8 mouse cellular contexts compared by ENCODE assay signal in genomic region chr7:36709239-36709638, GRCm38 (mm10). TPM values are rescaled to one million over a fixed set of nuclear protein-coding genes. Genes with fewer than 3 reads are reported as not detected.
DNase-seq lines count a peak whose midpoint lies in the region; TF ChIP-seq lines count a peak whose summit lies in the region.

No protein-coding gene starts in this region.

- H3K36me3 ChIP-seq in kidney, adult 2 months (ENCODE audit: control insufficient read depth, insufficient read depth, low read length), result no peaks in the 10 kb centered on the region
- no peaks in the 10 kb centered on the region; the same call in 1 of the 2 replicates for H3K36me3 ChIP-seq in limb, embryonic 10.5 days

- no peak for DNase-seq in kidney, adult 2 months
- DNase-seq in kidney, adult 11 months, result no peak
- peak; percentile 62 for DNase-seq in brain, adult 2 months (ENCODE audit: low read depth, low spot score)
- DNase-seq in gastrocnemius, postnatal 14 days, result peak; percentile 71
- peak; percentile 79 for DNase-seq in limb, embryonic 10.5 days (ENCODE audit: low spot score)
- no peak for DNase-seq in layer of hippocampus, adult 9-10 months (ENCODE audit: low spot score)
- no peak for DNase-seq in Muller cell, postnatal 12 days (ENCODE audit: inconsistent ontology term)

- TF ChIP-seq POLR2A in kidney, adult 2 months (IDR thresholded peaks at IDR 0.05; ENCODE audit: low read depth, low read length), result no peak
- TF ChIP-seq POLR2A in olfactory bulb, adult 2 months (IDR thresholded peaks at IDR 0.05; ENCODE audit: insufficient read depth, low read depth, low read length), result no peak

- no peaks in the 10 kb centered on the region; the same call in 1 of the 2 replicates for H3K4me1 ChIP-seq in kidney, adult 2 months (ENCODE audit: control insufficient read depth, insufficient read depth, low read length)
- H3K4me1 ChIP-seq in limb, embryonic 10.5 days, result peaks cover 76% of the 10 kb centered on the region
- peaks cover 16% of the 10 kb centered on the region for H3K4me1 ChIP-seq in olfactory bulb, adult 2 months (ENCODE audit: control insufficient read depth, insufficient read depth, low read length)

- intact Hi-C loops in gastrocnemius, postnatal 14 days (cut with DNase I; ENCODE audit: low total_unique reads), result loop anchor here (10.0 kb wide), 1 partner anchor 636 kb away; no protein-coding TSS in a partner anchor

- H3K27me3 ChIP-seq in kidney, adult 2 months (replicated peaks; ENCODE audit: control insufficient read depth, insufficient read depth, low read length), result no peaks in the 10 kb centered on the region
- no peaks in the 10 kb centered on the region for H3K27me3 ChIP-seq in limb, embryonic 10.5 days (ENCODE audit: low read depth, poor library complexity, severe bottlenecking)

- no peak overlapping the region for H3K27ac ChIP-seq in kidney, adult 2 months (ENCODE audit: insufficient read depth, low read depth, low read length)
- peak overlapping the region; percentile 75 for H3K27ac ChIP-seq in limb, embryonic 10.5 days
- no peak overlapping the region for H3K27ac ChIP-seq in olfactory bulb, adult 2 months (ENCODE audit: insufficient read depth, low read depth, low read length)

- no peak overlapping the region for H3K4me3 ChIP-seq in kidney, adult 2 months (ENCODE audit: insufficient read depth, low read depth, low read length)
- H3K4me3 ChIP-seq in limb, embryonic 10.5 days, result no peak overlapping the region
- H3K4me3 ChIP-seq in olfactory bulb, adult 2 months (ENCODE audit: insufficient read depth, low read depth, low read length), result no peak overlapping the region

- 30% methylated on average over 2 of the region's 2 CpGs for WGBS in kidney, adult 2 months
- WGBS in limb, embryonic 10.5 days, result 9% methylated on average over 2 of the region's 2 CpGs
- 43% methylated on average over 2 of the region's 2 CpGs for WGBS in olfactory bulb, adult 2 months

- TF ChIP-seq CTCF in kidney, adult 2 months (conservative IDR thresholded peaks at IDR 0.05; ENCODE audit: insufficient read depth, insufficient read length, low read depth, low read length), result peak; percentile 35; the same call in 1 of the 2 replicates
- peak; percentile 25; the same call in 1 of the 2 replicates for TF ChIP-seq CTCF in olfactory bulb, adult 2 months (IDR thresholded peaks at IDR 0.05; ENCODE audit: insufficient read depth, low read depth, low read length)

- H3K9me3 ChIP-seq in limb, embryonic 10.5 days (replicated peaks), result no peaks in the 10 kb centered on the region

RNA-seq across cellular contexts. Expression of gene Tshz3, which starts 11.3 kb away (rescaled TPM):
- 1.5 and 2.0 TPM in 2 replicates for polyA plus RNA-seq in kidney, adult 2 months (2012; rRNA removed)
- total RNA-seq in gastrocnemius, postnatal 14 days (2021), result 1 to 10 TPM; 5.0 to 5.3 TPM
- 9.2 and 10.6 TPM in 2 replicates for polyA plus RNA-seq in limb, embryonic 10.5 days (2016; fragmentation: Nextera tagmentation; extraction: Ambion mirVana)
- not detected in 2 replicates for polyA plus RNA-seq in olfactory bulb, adult 2 months (2012; ENCODE audit: insufficient read depth, insufficient read length, low replicate concordance, missing spikeins)

Comparison
In these comparisons a context has a peak if more than half of its experiments do, and no peak if none do; other contexts are left out.
1. DNase-seq: peak in brain, adult 2 months (single experiment), gastrocnemius, postnatal 14 days (single experiment) and limb, embryonic 10.5 days (single experiment); none in kidney, adult 2 months (single experiment), kidney, adult 11 months (single experiment), layer of hippocampus, adult 9-10 months (single experiment) and Muller cell, postnatal 12 days (single experiment).